ENCODE assay signal across 16 mouse cellular contexts in genomic region chr5:67134698-67135097, GRCm38 (mm10). TPM values are rescaled to one million over a fixed set of nuclear protein-coding genes. Genes with fewer than 3 reads are reported as not detected.
DNase-seq lines count a peak whose midpoint lies in the region; ATAC-seq lines count a peak whose summit lies in the region.
"Had no signal": no experiment of that assay in that cellular context is flagged by ENCODE, and none has a peak within 500 bp of the region (broad histone marks: within the 10 kb centered on the region; RNA-seq: fewer than 3 reads in every experiment).

No protein-coding gene starts in this region.

- H3K4me2 ChIP-seq in embryonic facial prominence, embryonic 11.5 days (ENCODE audit: low read depth, low read length) = no peak overlapping the region
- H3K4me2 ChIP-seq: heart, embryonic 12.5 days; liver, embryonic 11.5 days; neural tube, embryonic 12.5 days had no signal

- WGBS in embryonic facial prominence, embryonic 11.5 days = 59% methylated on average over 6 of the region's 6 CpGs

- no peaks in the 10 kb centered on the region for H3K36me3 ChIP-seq in embryonic facial prominence, embryonic 11.5 days (replicated peaks; ENCODE audit: control insufficient read depth, insufficient read depth, low read depth, low read length)
- H3K36me3 ChIP-seq: heart, embryonic 12.5 days; neural tube, embryonic 12.5 days had no signal

- H3K9me3 ChIP-seq in embryonic facial prominence, embryonic 11.5 days (replicated peaks; ENCODE audit: control insufficient read depth, low read length) = no peaks in the 10 kb centered on the region
- H3K9me3 ChIP-seq: neural tube, embryonic 12.5 days had no signal

- no peak overlapping the region for H3K27ac ChIP-seq in embryonic facial prominence, embryonic 11.5 days (replicated peaks; ENCODE audit: low read depth, low read length)
- H3K27ac ChIP-seq: neural tube, embryonic 12.5 days had no signal

- no peak overlapping the region for H3K4me3 ChIP-seq in embryonic facial prominence, embryonic 11.5 days (ENCODE audit: low read depth, low read length)
- H3K4me3 ChIP-seq: heart, embryonic 12.5 days; megakaryocyte, embryonic 14.5 days; neural tube, embryonic 12.5 days had no signal

- H3K27me3 ChIP-seq in embryonic facial prominence, embryonic 11.5 days (ENCODE audit: control insufficient read depth, insufficient read depth, low read length) = no peaks in the 10 kb centered on the region
- H3K27me3 ChIP-seq: heart, embryonic 12.5 days; megakaryocyte, embryonic 14.5 days; neural tube, embryonic 12.5 days had no signal

- H3K9ac ChIP-seq in embryonic facial prominence, embryonic 11.5 days (replicated peaks; ENCODE audit: low read length) = no peak overlapping the region
- H3K9ac ChIP-seq: heart, embryonic 12.5 days; neural tube, embryonic 12.5 days had no signal

- peak; percentile 4 for DNase-seq in adrenal gland, postnatal 25 days
- DNase-seq in adrenal gland, postnatal 4 days (ENCODE audit: low spot score in 2 of 2) = no peak
- DNase-seq in kidney, postnatal 10 days = peak; percentile 26
- DNase-seq in kidney, adult 9 months = no peak
- DNase-seq in 416B (ENCODE audit: low read depth) = peak; percentile 30
- peak; percentile 52 for DNase-seq in embryonic facial prominence, embryonic 11.5 days (ENCODE audit: low spot score)
- no peak for DNase-seq in heart, postnatal 4 days
- no peak for DNase-seq in layer of hippocampus, adult 18-20 months (ENCODE audit: low spot score in 2 of 2)
- DNase-seq: layer of hippocampus, postnatal 36 days; thymus, postnatal 25 days had no signal

- no peak for ATAC-seq in embryonic facial prominence, embryonic 11.5 days (replicated peaks; ENCODE audit: insufficient number of reproducible peaks, low FRiP score, low TSS enrichment, low read depth)
- ATAC-seq: inflammation-experienced regulatory T-cells, adult 6 months; Patski had no signal

- H3K4me1 ChIP-seq in embryonic facial prominence, embryonic 11.5 days (ENCODE audit: control insufficient read depth, insufficient read depth, low read length) = no peaks in the 10 kb centered on the region; the same call in 1 of the 2 replicates
- H3K4me1 ChIP-seq: heart, embryonic 12.5 days; megakaryocyte, embryonic 14.5 days had no signal

RNA-seq across cellular contexts. Expression of gene Phox2b, which starts 35.6 kb away (rescaled TPM):
- 11.1 and 18.8 TPM in 2 replicates for total RNA-seq in adrenal gland, postnatal 25 days (2021)
- 10 to 100 TPM; 31.3 to 36.3 TPM for total RNA-seq in adrenal gland, postnatal 4 days (2021)
- polyA plus RNA-seq in embryonic facial prominence, embryonic 11.5 days (2014; fragmentation: Nextera tagmentation; extraction: Ambion mirVana) = 4.1 and 5.1 TPM in 2 replicates
- under 1 TPM in 1 of 2 experiments, not detected in 1; 0.14 TPM for total RNA-seq in heart, postnatal 4 days (2021)
- total RNA-seq in layer of hippocampus, adult 18-20 months (2021) = not detected
- total RNA-seq: layer of hippocampus, postnatal 36 days had no signal
- polyA plus RNA-seq: heart, embryonic 12.5 days; Patski had no signal

Comparison
In these comparisons a context has a peak if more than half of its experiments do, and no peak if none do; other contexts are left out.
1. DNase-seq: peak in adrenal gland, postnatal 25 days (single experiment), kidney, postnatal 10 days (single experiment), 416B (single experiment) and embryonic facial prominence, embryonic 11.5 days (single experiment); none in adrenal gland, postnatal 4 days (0 of 2), kidney, adult 9 months (single experiment), heart, postnatal 4 days (single experiment) and layer of hippocampus, adult 18-20 months (0 of 2).
2. RNA of gene Phox2b, which starts 35.6 kb away (total RNA-seq): 31.3 to 36.3 TPM in adrenal gland, postnatal 4 days and 11.1 to 18.8 TPM in adrenal gland, postnatal 25 days; 0.14 TPM in heart, postnatal 4 days and not detected in layer of hippocampus, adult 18-20 months; every median in the first group is over 10 times any median in the second.